Mouse (Mus musculus) ES-E14 (cell line): ENCODE measurements at regions not wholly inside any gene's neighbourhood (a gene's known extent, or its start where the extent isn't known, plus 50 kb on each side); places are given as distances from the start of the nearest gene placed in this dataset.

ENCODE experiments used
- HCFC1 ChIP-seq: IDR thresholded peaks from 2 replicates; pipeline ENCODE4 v1.6.1; 2012; ENCODE audit warnings: low read length, inconsistent platforms, borderline replicate concordance; ENCODE audit not compliant: insufficient read depth
- MAFK ChIP-seq: IDR thresholded peaks from 2 replicates; pipeline ENCODE4 v1.6.1; 2014; ENCODE audit warnings: mild to moderate bottlenecking, low read depth, low read length, inconsistent platforms; ENCODE audit not compliant: insufficient read depth
- ZC3H11A ChIP-seq: IDR thresholded peaks from 2 replicates; pipeline ENCODE4 v1.6.1; 2012; ENCODE audit warnings: low read depth, mild to moderate bottlenecking, inconsistent platforms, low read length, borderline replicate concordance
- ZNF384 ChIP-seq: IDR thresholded peaks from 2 replicates; pipeline ENCODE4 v1.6.1; 2012; ENCODE audit warnings: low read depth, low read length, inconsistent platforms

DNA sequence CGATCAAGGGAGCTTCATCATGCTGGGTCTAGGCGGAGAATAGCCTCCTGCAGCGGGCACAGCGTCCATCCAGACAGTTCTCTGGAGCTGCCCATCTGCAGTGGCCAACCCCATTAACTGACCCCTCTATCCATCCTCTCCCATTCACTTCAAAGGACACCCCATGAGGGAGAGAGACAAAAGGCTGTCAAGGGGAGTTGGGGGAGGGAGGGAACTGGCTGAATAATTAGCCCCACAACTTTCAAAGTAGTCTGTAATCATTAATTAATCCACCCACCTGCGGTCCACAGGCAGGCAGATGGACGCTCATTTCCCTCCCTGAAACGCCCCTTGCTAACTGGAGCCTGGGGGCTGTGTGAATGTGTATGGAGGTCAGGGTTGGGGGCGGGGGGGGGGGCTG is 433.7 kb downstream of the Cd83 start:
- TF ChIP-seq MAFK = no peak
- TF ChIP-seq HCFC1 = no peak
- TF ChIP-seq ZNF384 = no peak
- TF ChIP-seq ZC3H11A = no peak
